Mouse (Mus musculus): ENCODE measurements around the gene Numb.

DNA sequence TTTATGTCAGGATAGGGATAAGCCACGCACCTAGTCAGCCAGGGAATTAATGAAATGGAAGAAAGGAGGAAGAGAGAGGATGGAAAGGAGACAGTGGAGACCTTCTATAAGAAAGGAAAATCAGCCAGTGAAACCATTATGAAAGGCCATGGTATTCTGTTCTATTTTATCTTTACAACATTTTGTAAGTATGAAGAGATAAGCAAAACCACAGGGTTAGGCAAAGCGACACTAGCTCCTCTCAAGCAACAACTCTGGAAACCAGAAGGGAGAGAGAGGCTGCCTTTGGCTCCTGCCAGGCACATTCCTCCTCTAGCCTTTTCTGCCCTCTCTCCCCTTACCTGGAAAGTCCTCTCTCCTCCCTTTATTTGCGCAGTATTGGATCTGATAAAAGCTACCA lies 20.2 kb upstream of the Numb start:
- TF ChIP-seq CTCF (IDR thresholded peaks at IDR 0.05; ENCODE audit: control insufficient read depth, insufficient read depth, insufficient read length) (no peak), MYOG (IDR thresholded peaks at IDR 0.05; ENCODE audit: control insufficient read depth, extremely low read depth, insufficient read length) (no peak)
